Mouse (Mus musculus): ENCODE measurements at regions not wholly inside any gene's neighbourhood (a gene's known extent, or its start where the extent isn't known, plus 50 kb on each side); places are given as distances from the start of the nearest gene placed in this dataset.

GRCm38 (mm10) chr12:68632441-68632840 lies 526.5 kb downstream of the Rps29 start:
- TF ChIP-seq CTCF (IDR thresholded peaks at IDR 0.05; ENCODE audit: insufficient read depth, low read depth, low read length) (no peak), POLR2A (IDR thresholded peaks at IDR 0.05; ENCODE audit: insufficient read depth, low read depth, low read length) (no peak)
